Mouse (Mus musculus) heart, postnatal 0 days (tissue): Measurements from ENCODE around the gene Adgrl1.
A peak's percentile ranks its signal among the peaks of the same experiment; 100 is the strongest.

Source experiments
- CTCF ChIP-seq: IDR thresholded peaks from 2 replicates; pipeline ENCODE4 v1.5.1; 2016; ENCODE audit warnings: antibody characterized with exemption, control low read depth, low read depth
- EP300 ChIP-seq: IDR thresholded peaks from 2 replicates; pipeline ENCODE4 v1.6.1; 2016; ENCODE audit warnings: antibody characterized with exemption, low read depth

- peak; percentile 91 for TF ChIP-seq CTCF
- TF ChIP-seq EP300 = no peak
Observed at GRCm38 (mm10) chr8:83921558-83921957, 21.7 kb downstream of the Adgrl1 start.
